In the genomic region with DNA sequence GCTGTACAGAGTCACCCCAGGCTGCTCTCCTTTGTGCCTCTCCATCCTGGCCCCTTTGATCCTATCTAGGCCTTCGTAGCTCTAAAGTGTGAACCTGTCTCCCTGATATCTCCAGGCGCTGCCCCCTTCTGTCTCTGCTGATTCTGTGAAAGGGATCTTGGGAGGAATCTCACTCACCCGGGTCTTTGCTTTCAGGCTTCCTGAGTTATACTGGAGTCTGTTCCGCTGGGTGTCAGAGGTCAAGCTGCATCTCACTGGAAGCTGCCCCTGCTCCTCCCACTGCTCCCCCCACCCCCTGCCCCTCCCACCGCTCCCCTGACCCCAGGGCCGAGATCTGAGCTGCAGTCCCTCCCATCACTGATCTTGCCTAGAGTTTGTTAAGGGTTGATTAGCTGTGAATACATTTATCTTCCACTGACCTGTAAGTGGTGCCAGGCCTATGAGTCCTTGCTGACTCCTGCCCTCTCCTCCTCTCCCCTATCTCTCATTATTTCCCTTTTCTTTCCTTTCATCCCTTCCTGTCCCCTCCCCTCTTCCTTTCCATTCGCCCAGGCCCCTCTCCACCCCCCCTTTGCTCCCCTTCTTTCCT, we compare ENCODE assay signal across 14 mouse cellular contexts.
DNase-seq lines count a peak whose midpoint lies in the region; ATAC-seq and TF ChIP-seq lines count a peak whose summit lies in the region.
"Had no signal": no experiment of that assay in that cellular context is flagged by ENCODE, and none has a peak within 500 bp of the region (broad histone marks: within the 10 kb centered on the region; RNA-seq: fewer than 3 reads in every experiment).

No protein-coding gene starts in this region.

- no peaks in the 10 kb centered on the region for H3K4me1 ChIP-seq in kidney, postnatal 0 days (replicated peaks; ENCODE audit: insufficient read depth, low read length)
- H3K4me1 ChIP-seq in embryonic facial prominence, embryonic 13.5 days, result peaks cover 6% of the 10 kb centered on the region; the same call in 1 of the 2 replicates
- H3K4me1 ChIP-seq in limb, embryonic 10.5 days, result peaks cover 18% of the 10 kb centered on the region

- WGBS in kidney, postnatal 0 days, result 10% methylated on average over 7 of the region's 7 CpGs
- 9% methylated on average over 7 of the region's 7 CpGs for WGBS in embryonic facial prominence, embryonic 13.5 days
- WGBS in limb, embryonic 10.5 days, result 6% methylated on average over 7 of the region's 7 CpGs

- H3K9ac ChIP-seq in kidney, postnatal 0 days (ENCODE audit: low read depth, low read length), result no peak overlapping the region
- H3K9ac ChIP-seq in embryonic facial prominence, embryonic 13.5 days, result no peak overlapping the region

- no peak for TF ChIP-seq CTCF in kidney, postnatal 0 days (IDR thresholded peaks at IDR 0.05; ENCODE audit: low read depth)

- peak; percentile 63 for DNase-seq in kidney, postnatal 0 days (ENCODE audit: low spot score)
- no peak for DNase-seq in kidney, adult 9 months
- peak; percentile 49 for DNase-seq in limb, embryonic 10.5 days (ENCODE audit: low spot score)
- DNase-seq in retina, embryonic 14.5 days (ENCODE audit: low spot score), result peak; percentile 53
- DNase-seq in cerebellum, adult 11 months, result no peak
- no peak for DNase-seq in layer of hippocampus, adult 11-12 months (ENCODE audit: low spot score)
- no peak for DNase-seq in right cerebral cortex, postnatal 36 days (ENCODE audit: low spot score in 2 of 2)
- DNase-seq: adrenal gland, adult 8-10 months; cerebellum, postnatal 14 days; gastrocnemius, postnatal 14 days; kidney, adult 11 months; right cerebral cortex, postnatal 4 days; thymus, postnatal 36 days had no signal

- no peaks in the 10 kb centered on the region for H3K9me3 ChIP-seq in kidney, postnatal 0 days (replicated peaks; ENCODE audit: low read length)
- no peaks in the 10 kb centered on the region for H3K9me3 ChIP-seq in embryonic facial prominence, embryonic 13.5 days
- no peaks in the 10 kb centered on the region for H3K9me3 ChIP-seq in limb, embryonic 10.5 days (replicated peaks)

- H3K4me2 ChIP-seq in kidney, postnatal 0 days (ENCODE audit: low read length), result peak overlapping the region; percentile 35
- peak overlapping the region; percentile 35 for H3K4me2 ChIP-seq in embryonic facial prominence, embryonic 13.5 days

- H3K4me3 ChIP-seq in kidney, postnatal 0 days (replicated peaks; ENCODE audit: low read depth, low read length), result no peak overlapping the region
- no peak overlapping the region for H3K4me3 ChIP-seq in embryonic facial prominence, embryonic 13.5 days
- peak overlapping the region; percentile 36 for H3K4me3 ChIP-seq in limb, embryonic 10.5 days

- H3K27ac ChIP-seq in kidney, postnatal 0 days, result no peak overlapping the region
- H3K27ac ChIP-seq in embryonic facial prominence, embryonic 13.5 days, result no peak overlapping the region
- peak overlapping the region; percentile 71 for H3K27ac ChIP-seq in limb, embryonic 10.5 days

- ATAC-seq in kidney, postnatal 0 days (replicated peaks; ENCODE audit: low FRiP score, low read depth), result no peak
- ATAC-seq in embryonic facial prominence, embryonic 13.5 days (ENCODE audit: insufficient number of reproducible peaks, insufficient read depth, low FRiP score, low TSS enrichment, low read depth), result no peak

- H3K27me3 ChIP-seq in kidney, postnatal 0 days (ENCODE audit: insufficient read depth, low read length), result no peaks in the 10 kb centered on the region
- no peaks in the 10 kb centered on the region for H3K27me3 ChIP-seq in embryonic facial prominence, embryonic 13.5 days
- H3K27me3 ChIP-seq in limb, embryonic 10.5 days (ENCODE audit: low read depth, poor library complexity, severe bottlenecking), result no peaks in the 10 kb centered on the region

- H3K36me3 ChIP-seq in kidney, postnatal 0 days (ENCODE audit: insufficient read depth, low read length), result no peaks in the 10 kb centered on the region
- H3K36me3 ChIP-seq in embryonic facial prominence, embryonic 13.5 days, result no peaks in the 10 kb centered on the region
- H3K36me3 ChIP-seq in limb, embryonic 10.5 days, result no peaks in the 10 kb centered on the region

Comparison
In these comparisons a context has a peak if more than half of its experiments do, and no peak if none do; other contexts are left out.
1. DNase-seq: peak in kidney, postnatal 0 days (single experiment), limb, embryonic 10.5 days (single experiment) and retina, embryonic 14.5 days (single experiment); none in kidney, adult 9 months (single experiment), cerebellum, adult 11 months (single experiment), layer of hippocampus, adult 11-12 months (single experiment) and right cerebral cortex, postnatal 36 days (0 of 2).